Comparison of ENCODE assay signal across 10 mouse cellular contexts in genomic region chr19:29372138-29372537, GRCm38 (mm10). TPM values are rescaled to one million over a fixed set of nuclear protein-coding genes. Genes with fewer than 3 reads are reported as not detected.
DNase-seq lines count a peak whose midpoint lies in the region; ATAC-seq and TF ChIP-seq lines count a peak whose summit lies in the region.
"Had no signal": no experiment of that assay in that cellular context is flagged by ENCODE, and none has a peak within 500 bp of the region (broad histone marks: within the 10 kb centered on the region; RNA-seq: fewer than 3 reads in every experiment).

No protein-coding gene starts in this region.

- H3K79me2 ChIP-seq in liver, adult 2 months (ENCODE audit: control insufficient read depth, insufficient read depth, low read length) = no peaks in the 10 kb centered on the region

- no peaks in the 10 kb centered on the region for H3K9me3 ChIP-seq in erythroblast, embryonic 14.5 days (ENCODE audit: control insufficient read depth, low read length)
- no peaks in the 10 kb centered on the region for H3K9me3 ChIP-seq in heart, postnatal 0 days (replicated peaks; ENCODE audit: control insufficient read depth, low read length)
- H3K9me3 ChIP-seq in kidney, embryonic 14.5 days (ENCODE audit: control insufficient read depth, low read length) = no peaks in the 10 kb centered on the region

- no peak for TF ChIP-seq EP300 in heart, postnatal 0 days (IDR thresholded peaks at IDR 0.05; ENCODE audit: low read depth)

- peak; percentile 82 for DNase-seq in liver, adult 2 months (ENCODE audit: extremely low read depth, low read depth, low spot score)
- no peak for DNase-seq in liver
- DNase-seq in heart, postnatal 0 days (ENCODE audit: low spot score) = no peak
- DNase-seq in right cerebral cortex, postnatal 14 days = peak; percentile 34
- DNase-seq: cerebellum, adult 9-10 months had no signal

- no peak for TF ChIP-seq POLR2A in liver, adult 2 months (IDR thresholded peaks at IDR 0.05; ENCODE audit: extremely low read depth, insufficient read depth, low read length)

- H3K4me2 ChIP-seq in heart, postnatal 0 days (ENCODE audit: low read depth, low read length) = peak overlapping the region; percentile 27
- H3K4me2 ChIP-seq in kidney, embryonic 14.5 days (replicated peaks; ENCODE audit: low read depth, low read length) = no peak overlapping the region

- no peaks in the 10 kb centered on the region for H3K27me3 ChIP-seq in erythroblast, embryonic 14.5 days (ENCODE audit: control insufficient read depth)
- H3K27me3 ChIP-seq in liver, adult 2 months (ENCODE audit: control insufficient read depth, insufficient read depth, low read length) = no peaks in the 10 kb centered on the region
- no peaks in the 10 kb centered on the region for H3K27me3 ChIP-seq in heart, postnatal 0 days (ENCODE audit: control insufficient read depth, insufficient read depth, low read length)
- H3K27me3 ChIP-seq in kidney, embryonic 14.5 days (ENCODE audit: control insufficient read depth, insufficient read depth, low read length) = no peaks in the 10 kb centered on the region

- H3K36me3 ChIP-seq in erythroblast, embryonic 14.5 days (ENCODE audit: control insufficient read depth) = no peaks in the 10 kb centered on the region
- no peaks in the 10 kb centered on the region; the same call in 1 of the 2 replicates for H3K36me3 ChIP-seq in liver, adult 2 months (ENCODE audit: control insufficient read depth, insufficient read depth, low read length)
- H3K36me3 ChIP-seq in heart, postnatal 0 days (replicated peaks; ENCODE audit: control insufficient read depth, insufficient read depth, low read length) = no peaks in the 10 kb centered on the region
- no peaks in the 10 kb centered on the region for H3K36me3 ChIP-seq in kidney, embryonic 14.5 days (ENCODE audit: control insufficient read depth, insufficient read depth, low read length)

- 0 out of 2 replicates have a peak overlapping the region, but pooled peaks have one; percentile 25 for H3K27ac ChIP-seq in liver, adult 2 months (replicated peaks; ENCODE audit: insufficient read depth, low read depth, low read length)
- no peak overlapping the region for H3K27ac ChIP-seq in heart, postnatal 0 days (ENCODE audit: low read depth)
- no peak overlapping the region for H3K27ac ChIP-seq in kidney, embryonic 14.5 days (ENCODE audit: low read depth, low read length)

- H3K4me1 ChIP-seq in erythroblast, embryonic 14.5 days (ENCODE audit: control insufficient read depth) = peaks cover 12% of the 10 kb centered on the region
- H3K4me1 ChIP-seq in liver, adult 2 months (ENCODE audit: control insufficient read depth, insufficient read depth, low read length) = peaks cover 8% of the 10 kb centered on the region
- H3K4me1 ChIP-seq in heart, postnatal 0 days (ENCODE audit: control insufficient read depth, insufficient read depth) = no peaks in the 10 kb centered on the region; the same call in 1 of the 2 replicates
- H3K4me1 ChIP-seq in kidney, embryonic 14.5 days (ENCODE audit: control insufficient read depth, insufficient read depth, low read length) = 0 out of 2 replicates have a peak, but pooled peaks cover 3% of the 10 kb centered on the region

- no peak for TF ChIP-seq CTCF in liver, adult 2 months (IDR thresholded peaks at IDR 0.05; ENCODE audit: low read depth, low read length)
- no peak for TF ChIP-seq CTCF in heart, postnatal 0 days (IDR thresholded peaks at IDR 0.05; ENCODE audit: low read depth)

- 5% methylated on average over 4 of the region's 4 CpGs for WGBS in liver, adult 2 months
- 53% methylated on average over 4 of the region's 4 CpGs for WGBS in heart, postnatal 0 days
- WGBS in kidney, embryonic 14.5 days = 75% methylated on average over 4 of the region's 4 CpGs

- no peak for ATAC-seq in erythroblast, adult 5-6 weeks (replicated peaks; ENCODE audit: low FRiP score, poor library complexity, severe bottlenecking)
- no peak for ATAC-seq in heart, postnatal 0 days (ENCODE audit: insufficient read depth, low read depth)
- no peak for ATAC-seq in kidney, embryonic 14.5 days (ENCODE audit: low FRiP score, low TSS enrichment)
- no peak for ATAC-seq in granulocyte monocyte progenitor cell, adult 5-6 weeks (replicated peaks; ENCODE audit: poor library complexity, severe bottlenecking)

- H3K9ac ChIP-seq in liver, adult 2 months (ENCODE audit: low read depth, low read length) = peak overlapping the region; percentile 31; the same call in 1 of the 2 replicates
- no peak overlapping the region for H3K9ac ChIP-seq in heart, postnatal 0 days (replicated peaks; ENCODE audit: low read depth, low read length)
- H3K9ac ChIP-seq in kidney, embryonic 14.5 days (ENCODE audit: low read depth, low read length) = no peak overlapping the region

- peak overlapping the region; percentile 4 for H3K4me3 ChIP-seq in erythroblast, embryonic 14.5 days (replicated peaks)
- peak overlapping the region; percentile 73 for H3K4me3 ChIP-seq in liver, adult 2 months (ENCODE audit: insufficient read depth, low read depth, low read length)
- peak overlapping the region; percentile 14; the same call in 1 of the 2 replicates for H3K4me3 ChIP-seq in heart, postnatal 0 days (ENCODE audit: low read depth, low read length)
- H3K4me3 ChIP-seq in kidney, embryonic 14.5 days (ENCODE audit: low read length) = no peak overlapping the region

RNA-seq across cellular contexts. Expression of gene Cd274, which starts 4.9 kb away (rescaled TPM):
- polyA plus RNA-seq in erythroblast, embryonic 14.5 days (2012) = not detected in 2 replicates
- total RNA-seq in erythroblast, adult 5-6 weeks (2015; ENCODE audit: low replicate concordance) = 0.58 and 4.6 TPM in 2 replicates
- total RNA-seq in erythroblast, adult 5-6 weeks (2017; ENCODE audit: low replicate concordance) = 3.6 and 4.6 TPM in 2 replicates
- 2.1 TPM in 2 replicates for total RNA-seq in liver, adult 2 months (2014; rRNA removed)
- polyA plus RNA-seq in liver, adult 2 months (2012; rRNA removed) = 1.00 and 1.2 TPM in 2 replicates
- 0.04 and 1.8 TPM in 2 replicates for total RNA-seq in heart, postnatal 0 days (2014; rRNA removed; ENCODE audit: low replicate concordance)
- polyA plus RNA-seq in heart, postnatal 0 days (2015; fragmentation: Nextera tagmentation; extraction: Ambion mirVana) = 0.23 and 0.44 TPM in 2 replicates
- polyA plus RNA-seq in kidney, embryonic 14.5 days (2014; fragmentation: Nextera tagmentation; extraction: Ambion mirVana) = 0.19 and 0.39 TPM in 2 replicates
- total RNA-seq in granulocyte monocyte progenitor cell, adult 5-6 weeks (2014; fragmentation: Nextera tagmentation) = 4.9 and 9.2 TPM in 2 replicates
- 5.3 TPM in 2 replicates for total RNA-seq in granulocyte monocyte progenitor cell, adult 5-6 weeks (2017)

RNA-seq across cellular contexts. Expression of gene Plgrkt, which starts 4.9 kb away (rescaled TPM):
- polyA plus RNA-seq in erythroblast, embryonic 14.5 days (2012) = 0.66 and 1.1 TPM in 2 replicates
- 61.0 and 81.7 TPM in 2 replicates for total RNA-seq in erythroblast, adult 5-6 weeks (2015; ENCODE audit: low replicate concordance)
- total RNA-seq in erythroblast, adult 5-6 weeks (2017; ENCODE audit: low replicate concordance) = 38.1 and 73.6 TPM in 2 replicates
- total RNA-seq in liver, adult 2 months (2014; rRNA removed) = 11.5 and 14.0 TPM in 2 replicates
- polyA plus RNA-seq in liver, adult 2 months (2012; rRNA removed) = 9.4 and 14.8 TPM in 2 replicates
- 9.8 and 55.6 TPM in 2 replicates for total RNA-seq in heart, postnatal 0 days (2014; rRNA removed; ENCODE audit: low replicate concordance)
- polyA plus RNA-seq in heart, postnatal 0 days (2015; fragmentation: Nextera tagmentation; extraction: Ambion mirVana) = 53.5 and 60.3 TPM in 2 replicates
- 47.2 and 61.6 TPM in 2 replicates for polyA plus RNA-seq in kidney, embryonic 14.5 days (2014; fragmentation: Nextera tagmentation; extraction: Ambion mirVana)
- 90.3 and 93.3 TPM in 2 replicates for total RNA-seq in granulocyte monocyte progenitor cell, adult 5-6 weeks (2014; fragmentation: Nextera tagmentation)
- 49.2 and 53.6 TPM in 2 replicates for total RNA-seq in granulocyte monocyte progenitor cell, adult 5-6 weeks (2017)

RNA-seq across cellular contexts. Expression of gene Rln1, which starts 37.7 kb away (rescaled TPM):
- not detected in 2 replicates for polyA plus RNA-seq in erythroblast, embryonic 14.5 days (2012)
- not detected in 2 replicates for total RNA-seq in erythroblast, adult 5-6 weeks (2015; ENCODE audit: low replicate concordance)
- not detected in 2 replicates for total RNA-seq in erythroblast, adult 5-6 weeks (2017; ENCODE audit: low replicate concordance)
- not detected in 2 replicates for total RNA-seq in liver, adult 2 months (2014; rRNA removed)
- not detected in 2 replicates for polyA plus RNA-seq in liver, adult 2 months (2012; rRNA removed)
- total RNA-seq in heart, postnatal 0 days (2014; rRNA removed; ENCODE audit: low replicate concordance) = 1.1 TPM in 1 of 2 replicates, not detected in the other
- 0.31 TPM in 1 of 2 replicates, not detected in the other for polyA plus RNA-seq in heart, postnatal 0 days (2015; fragmentation: Nextera tagmentation; extraction: Ambion mirVana)
- 0.83 TPM in 1 of 2 replicates, not detected in the other for polyA plus RNA-seq in kidney, embryonic 14.5 days (2014; fragmentation: Nextera tagmentation; extraction: Ambion mirVana)
- total RNA-seq in granulocyte monocyte progenitor cell, adult 5-6 weeks (2014; fragmentation: Nextera tagmentation) = not detected in 2 replicates
- not detected in 2 replicates for total RNA-seq in granulocyte monocyte progenitor cell, adult 5-6 weeks (2017)
- total RNA-seq: heart, postnatal 36 days had no signal

RNA-seq across cellular contexts. Expression of gene Pdcd1lg2, which starts 38.6 kb away (rescaled TPM):
- 0.02 TPM in 1 of 2 replicates, not detected in the other for polyA plus RNA-seq in erythroblast, embryonic 14.5 days (2012)
- total RNA-seq in erythroblast, adult 5-6 weeks (2015; ENCODE audit: low replicate concordance) = not detected in 2 replicates
- total RNA-seq in erythroblast, adult 5-6 weeks (2017; ENCODE audit: low replicate concordance) = 0.42 TPM in 1 of 2 replicates, not detected in the other
- total RNA-seq in liver, adult 2 months (2014; rRNA removed) = 0.13 and 0.18 TPM in 2 replicates
- polyA plus RNA-seq in liver, adult 2 months (2012; rRNA removed) = 0.05 and 0.11 TPM in 2 replicates
- not detected in 2 replicates for total RNA-seq in heart, postnatal 0 days (2014; rRNA removed; ENCODE audit: low replicate concordance)
- polyA plus RNA-seq in heart, postnatal 0 days (2015; fragmentation: Nextera tagmentation; extraction: Ambion mirVana) = 0.18 TPM in 1 of 2 replicates, not detected in the other
- polyA plus RNA-seq in kidney, embryonic 14.5 days (2014; fragmentation: Nextera tagmentation; extraction: Ambion mirVana) = not detected in 2 replicates
- total RNA-seq in granulocyte monocyte progenitor cell, adult 5-6 weeks (2014; fragmentation: Nextera tagmentation) = not detected in 2 replicates
- not detected in 2 replicates for total RNA-seq in granulocyte monocyte progenitor cell, adult 5-6 weeks (2017)
- total RNA-seq: heart, postnatal 36 days had no signal

RNA-seq across cellular contexts. Expression of gene Insl6, which starts 47.0 kb away (rescaled TPM):
- polyA plus RNA-seq in erythroblast, embryonic 14.5 days (2012) = not detected in 2 replicates
- total RNA-seq in erythroblast, adult 5-6 weeks (2015; ENCODE audit: low replicate concordance) = not detected in 2 replicates
- total RNA-seq in erythroblast, adult 5-6 weeks (2017; ENCODE audit: low replicate concordance) = not detected in 2 replicates
- total RNA-seq in liver, adult 2 months (2014; rRNA removed) = 0.20 and 1.2 TPM in 2 replicates
- 0.13 and 0.66 TPM in 2 replicates for polyA plus RNA-seq in liver, adult 2 months (2012; rRNA removed)
- total RNA-seq in heart, postnatal 0 days (2014; rRNA removed; ENCODE audit: low replicate concordance) = 3.0 and 5.6 TPM in 2 replicates
- 3.0 and 3.3 TPM in 2 replicates for polyA plus RNA-seq in heart, postnatal 0 days (2015; fragmentation: Nextera tagmentation; extraction: Ambion mirVana)
- 7.2 and 7.8 TPM in 2 replicates for polyA plus RNA-seq in kidney, embryonic 14.5 days (2014; fragmentation: Nextera tagmentation; extraction: Ambion mirVana)
- 5.6 TPM in 1 of 2 replicates, not detected in the other for total RNA-seq in granulocyte monocyte progenitor cell, adult 5-6 weeks (2014; fragmentation: Nextera tagmentation)
- total RNA-seq in granulocyte monocyte progenitor cell, adult 5-6 weeks (2017) = 0.47 and 3.8 TPM in 2 replicates
- total RNA-seq: heart, postnatal 36 days had no signal

Comparison
In these comparisons a context has a peak if more than half of its experiments do, and no peak if none do; other contexts are left out.
1. DNase-seq: peak in liver, adult 2 months (single experiment) and right cerebral cortex, postnatal 14 days (single experiment); none in liver (single experiment) and heart, postnatal 0 days (single experiment).